Mouse (Mus musculus): ENCODE results near the gene Gm20388. TPM values are rescaled to one million over a fixed set of nuclear protein-coding genes. Genes with fewer than 3 reads are reported as not detected.

Gm20388 gene
- polyA plus RNA-seq, 1 experiment from 2014 or later, result not detected

DNA sequence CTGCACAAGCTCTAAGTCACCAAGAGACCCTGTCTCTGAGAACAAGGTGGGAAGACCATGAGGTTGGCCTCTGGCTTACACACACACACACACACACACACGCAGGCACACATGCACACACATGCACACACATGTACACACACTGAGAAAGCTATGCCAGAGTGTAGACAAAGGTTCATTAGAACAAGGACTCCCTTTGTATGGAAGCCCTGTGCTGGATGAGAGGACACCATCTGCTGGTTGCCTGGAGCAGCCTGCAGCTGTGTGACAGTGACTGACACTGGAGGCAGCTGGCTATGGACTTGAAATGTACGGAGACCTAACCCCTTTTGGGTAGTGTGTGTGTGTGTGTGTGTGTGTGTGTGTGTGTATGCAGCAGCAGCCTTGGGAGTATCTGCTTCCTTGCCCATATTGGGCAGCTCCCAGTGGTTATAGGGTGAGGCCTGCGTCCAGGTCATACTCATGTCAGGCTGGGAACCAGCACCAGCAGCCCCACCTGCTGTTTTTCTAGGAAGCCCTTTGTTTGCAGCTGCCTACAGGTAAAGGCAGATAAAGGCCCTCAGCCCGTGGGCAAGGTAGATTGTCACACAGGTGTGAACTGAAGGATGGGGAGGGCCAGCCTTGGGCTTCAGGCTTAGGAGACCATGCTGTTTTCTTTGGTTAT is 4376.0 kb downstream of the Gm20388 start:
- Histone ChIP-seq H3K36me3 (no peaks in the 10 kb centered on the region), H3K9me3 (no peaks in the 10 kb centered on the region), H3K4me1 (peaks cover 72% of the 10 kb centered on the region)

DNA sequence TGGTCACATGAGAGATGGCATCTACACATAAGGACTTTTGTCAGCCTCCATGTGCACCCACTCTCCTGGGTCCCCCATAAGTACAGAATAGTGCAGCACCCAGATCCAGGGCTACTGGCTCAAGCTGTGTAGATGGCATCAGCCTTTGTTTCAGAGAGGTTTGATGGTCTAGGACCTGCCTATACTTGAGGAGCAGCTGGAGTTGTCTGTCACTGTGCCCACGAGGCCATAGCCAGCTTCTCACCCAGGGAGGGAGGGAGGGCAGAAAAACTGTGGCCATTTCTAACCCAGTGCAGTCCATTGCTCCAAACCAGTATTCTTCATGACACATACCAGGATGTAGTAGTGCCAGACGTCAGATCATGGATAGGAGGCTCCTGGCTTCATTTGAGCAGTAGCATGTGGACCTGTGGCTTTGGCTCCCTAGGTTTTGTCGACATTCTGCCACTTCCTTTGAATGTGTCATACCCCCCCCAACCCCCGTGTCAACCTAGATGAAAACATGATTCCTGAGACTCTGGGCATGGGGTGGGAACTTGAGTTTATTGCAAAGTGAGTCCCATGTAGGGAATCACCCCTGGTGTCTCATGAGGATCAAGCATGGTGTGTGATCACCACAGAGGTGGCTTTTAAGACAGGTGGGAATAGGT is 4377.7 kb downstream of the Gm20388 start:
- H3K27ac ChIP-seq (replicated peaks), result no peak overlapping the region
- no peak overlapping the region for H3K4me2 ChIP-seq
- H3K27me3 ChIP-seq (replicated peaks), result no peaks in the 10 kb centered on the region
- H3K9ac ChIP-seq, result no peak overlapping the region
- H3K4me1 ChIP-seq, result peaks cover 65% of the 10 kb centered on the region
- no peaks in the 10 kb centered on the region for H3K9me3 ChIP-seq
- no peaks in the 10 kb centered on the region for H3K36me3 ChIP-seq
- ATAC-seq (ENCODE audit: extremely low read depth, insufficient number of reproducible peaks, low FRiP score, low TSS enrichment), result no peak
- H3K4me3 ChIP-seq, result no peak overlapping the region
- 67% methylated on average over 4 of the region's 4 CpGs for WGBS

More for the DNA sequence above, 4376.0 kb downstream of the Gm20388 start:
- Histone ChIP-seq H3K9ac (0 out of 2 replicates have a peak overlapping the region, but pooled peaks have one; percentile 37), H3K27me3 (replicated peaks) (no peaks in the 10 kb centered on the region), H3K4me3 (no peak overlapping the region), H3K4me2 (no peak overlapping the region), H3K27ac (replicated peaks) (no peak overlapping the region)
- ATAC-seq (ENCODE audit: extremely low read depth, insufficient number of reproducible peaks, low FRiP score, low TSS enrichment), result no peak
- 57% methylated on average over 4 of the region's 4 CpGs for WGBS

DNA sequence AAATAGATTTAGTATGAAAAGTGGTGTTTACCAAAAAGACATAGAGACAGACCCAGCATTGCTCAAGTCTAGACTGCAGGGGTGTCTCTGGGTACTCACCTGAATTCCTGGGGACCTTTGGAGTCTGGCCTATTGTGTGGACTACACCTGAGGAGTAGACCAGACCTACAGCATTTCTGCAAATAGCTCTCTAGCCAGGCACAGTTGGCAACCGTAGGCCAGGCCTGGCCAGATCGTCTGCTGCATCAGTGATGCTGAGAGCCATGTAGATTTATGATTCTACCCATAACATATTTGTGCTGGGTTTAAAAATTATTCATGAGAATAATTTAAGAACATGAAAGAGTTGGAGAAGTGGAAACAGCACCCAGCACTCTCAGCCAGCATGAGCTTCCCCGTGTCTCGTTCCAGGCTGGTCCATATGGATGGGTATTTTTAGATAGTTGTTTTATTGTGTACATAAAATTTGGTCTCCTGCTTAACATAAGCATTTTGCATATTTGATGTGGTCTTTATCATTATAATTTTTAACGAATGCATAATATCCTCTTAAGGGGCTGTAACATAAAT is 4378.9 kb downstream of the Gm20388 start:
- H3K9me3 ChIP-seq, result no peaks in the 10 kb centered on the region
- H3K4me2 ChIP-seq, result no peak overlapping the region
- H3K27ac ChIP-seq (replicated peaks), result no peak overlapping the region
- H3K27me3 ChIP-seq (replicated peaks), result no peaks in the 10 kb centered on the region
- peaks cover 65% of the 10 kb centered on the region for H3K4me1 ChIP-seq
- no peak for ATAC-seq (ENCODE audit: extremely low read depth, insufficient number of reproducible peaks, low FRiP score, low TSS enrichment)
- no peak overlapping the region for H3K4me3 ChIP-seq
- WGBS, result 87% methylated on average over 5 of the region's 5 CpGs
- no peak overlapping the region for H3K9ac ChIP-seq
- no peaks in the 10 kb centered on the region for H3K36me3 ChIP-seq

DNA sequence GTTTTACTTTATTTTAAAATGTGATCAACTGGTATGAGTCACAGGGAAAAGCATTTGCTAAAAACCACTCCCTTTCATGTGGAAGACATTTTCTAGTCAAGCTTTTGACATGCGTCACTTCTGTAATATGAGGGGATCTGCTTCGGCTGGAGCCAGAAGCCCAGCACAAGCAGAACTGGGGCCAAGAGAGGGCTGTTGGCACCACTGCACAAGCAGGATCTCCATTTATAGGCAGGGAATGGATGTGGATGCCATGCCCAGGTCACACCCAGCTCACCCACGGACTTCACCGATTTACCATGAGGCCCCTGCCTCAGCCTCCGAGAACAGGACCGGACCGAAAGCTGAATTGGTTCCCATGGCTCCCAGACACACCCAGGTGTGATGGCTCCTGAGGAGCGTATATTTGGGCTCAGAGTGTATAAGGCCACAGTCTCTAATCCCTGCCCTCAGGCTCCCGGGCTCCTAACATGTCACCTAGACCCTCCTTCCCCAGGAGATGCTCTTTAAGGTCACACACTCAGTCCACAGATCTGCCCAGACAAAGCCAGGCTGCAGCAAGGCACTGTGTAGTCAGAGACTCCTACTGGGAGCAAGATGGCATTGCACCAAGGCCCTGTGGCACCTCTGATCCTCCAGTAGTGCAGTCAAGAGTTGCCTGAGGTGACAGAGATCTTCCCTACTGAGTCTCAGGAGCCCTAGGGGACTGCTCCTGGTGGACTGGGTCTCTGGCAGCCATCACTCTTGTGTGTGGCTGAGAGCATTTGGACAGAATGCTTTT is 4380.5 kb downstream of the Gm20388 start:
- ATAC-seq (ENCODE audit: extremely low read depth, insufficient number of reproducible peaks, low FRiP score, low TSS enrichment), result no peak
- Histone ChIP-seq H3K27me3 (replicated peaks) (no peaks in the 10 kb centered on the region), H3K36me3 (peaks cover 5% of the 10 kb centered on the region), H3K4me3 (no peak overlapping the region), H3K4me2 (no peak overlapping the region), H3K4me1 (peaks cover 61% of the 10 kb centered on the region), H3K27ac (replicated peaks) (no peak overlapping the region), H3K9ac (no peak overlapping the region), H3K9me3 (no peaks in the 10 kb centered on the region)
- WGBS, result 83% methylated on average over 9 of the region's 9 CpGs

DNA sequence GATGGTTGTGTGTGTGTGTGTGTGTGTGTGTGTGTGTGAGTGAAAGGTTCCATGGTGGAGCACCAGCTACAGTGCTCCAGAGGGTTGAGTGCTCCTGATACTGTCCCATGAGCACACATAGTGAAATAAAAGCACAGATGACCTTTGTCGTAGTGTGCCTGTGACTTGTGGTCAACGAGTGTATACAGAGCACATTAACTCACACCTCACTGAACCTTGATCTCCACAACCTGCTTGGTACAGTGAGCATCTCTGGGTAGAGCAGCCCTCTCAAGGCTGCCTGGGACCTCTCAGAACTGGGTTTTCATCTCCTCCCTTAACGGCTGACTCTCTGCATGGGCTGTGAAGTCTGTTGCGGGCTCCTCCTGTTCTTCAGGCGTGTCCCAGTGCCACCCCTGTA is 4381.1 kb downstream of the Gm20388 start:
- Histone ChIP-seq H3K4me2 (no peak overlapping the region), H3K27me3 (replicated peaks) (no peaks in the 10 kb centered on the region), H3K27ac (replicated peaks) (no peak overlapping the region), H3K9ac (no peak overlapping the region), H3K9me3 (no peaks in the 10 kb centered on the region), H3K4me1 (peaks cover 55% of the 10 kb centered on the region), H3K36me3 (peaks cover 7% of the 10 kb centered on the region), H3K4me3 (no peak overlapping the region)
- 87% methylated on average over 5 of the region's 5 CpGs for WGBS
- no peak for ATAC-seq (ENCODE audit: extremely low read depth, insufficient number of reproducible peaks, low FRiP score, low TSS enrichment)

DNA sequence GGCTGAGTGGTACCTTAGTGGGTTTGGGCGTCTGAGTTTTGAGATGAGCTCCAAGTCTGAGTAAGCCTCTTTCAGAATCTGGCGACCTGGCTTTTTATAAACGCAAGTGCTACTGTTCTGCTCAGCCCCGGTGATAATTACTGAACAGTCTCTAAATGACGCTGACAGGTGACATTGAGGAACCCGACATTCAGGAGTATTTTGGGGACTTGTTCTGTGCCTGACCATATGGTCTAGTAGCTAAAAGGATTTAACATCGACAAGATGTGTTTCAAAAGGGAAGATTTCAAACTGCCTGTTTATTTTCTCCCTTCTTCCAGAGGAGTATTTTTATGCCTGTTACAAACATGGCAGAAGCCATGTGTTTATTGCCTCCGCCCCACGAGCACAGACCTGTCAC is 4382.3 kb downstream of the Gm20388 start:
- WGBS, result 73% methylated on average over 9 of the region's 9 CpGs
- no peak overlapping the region for H3K4me2 ChIP-seq
- H3K36me3 ChIP-seq, result peaks cover 16% of the 10 kb centered on the region
- no peak overlapping the region for H3K4me3 ChIP-seq
- peaks cover 42% of the 10 kb centered on the region for H3K4me1 ChIP-seq
- ATAC-seq (ENCODE audit: extremely low read depth, insufficient number of reproducible peaks, low FRiP score, low TSS enrichment), result no peak
- H3K27me3 ChIP-seq (replicated peaks), result no peaks in the 10 kb centered on the region
- H3K27ac ChIP-seq (replicated peaks), result 0 out of 2 replicates have a peak overlapping the region, but pooled peaks have one; percentile 75
- H3K9me3 ChIP-seq, result no peaks in the 10 kb centered on the region
- H3K9ac ChIP-seq, result no peak overlapping the region

DNA sequence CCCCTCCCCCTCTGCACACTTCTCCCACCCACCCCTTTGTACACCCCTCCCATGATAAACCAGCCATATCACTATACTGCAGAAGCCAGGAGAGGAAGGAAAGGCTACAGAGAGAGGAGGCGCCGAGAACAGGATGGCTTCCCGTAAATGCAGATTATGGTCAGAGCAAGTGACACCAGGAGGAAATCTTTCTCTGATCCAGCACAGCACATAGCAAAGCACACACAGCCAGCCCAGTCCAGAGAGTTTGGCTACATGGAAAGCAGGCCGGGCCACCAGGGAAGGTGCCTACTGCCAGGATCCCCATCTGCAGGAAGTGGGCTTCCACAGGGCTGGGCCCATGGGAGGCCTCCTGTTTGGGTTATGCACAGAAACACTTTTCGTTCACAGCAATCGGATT is 4383.8 kb downstream of the Gm20388 start:
- H3K9me3 ChIP-seq, result no peaks in the 10 kb centered on the region

DNA sequence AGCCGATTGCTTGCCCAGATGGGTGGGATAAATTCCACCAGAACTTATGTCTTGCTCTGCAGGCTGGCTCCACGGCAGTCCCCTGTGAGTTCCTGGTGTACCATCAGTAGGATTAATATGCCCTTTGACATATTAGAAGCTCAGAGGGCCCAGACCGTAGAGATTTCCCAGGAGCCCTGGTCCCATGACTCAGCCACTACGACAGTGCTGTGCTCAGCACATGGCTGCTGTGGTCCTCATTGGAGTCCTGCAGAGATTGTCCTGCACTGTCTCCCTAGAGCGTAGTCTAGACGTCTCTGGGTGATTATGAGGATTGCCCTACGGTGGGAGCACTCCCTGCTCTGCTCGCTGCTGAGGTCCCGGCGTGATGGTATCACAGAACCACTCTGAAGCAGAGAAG is 4384.3 kb downstream of the Gm20388 start:
- Histone ChIP-seq H3K9ac (no peak overlapping the region), H3K36me3 (peaks cover 17% of the 10 kb centered on the region), H3K4me1 (peaks cover 39% of the 10 kb centered on the region), H3K27me3 (replicated peaks) (no peaks in the 10 kb centered on the region), H3K4me2 (0 out of 2 replicates have a peak overlapping the region, but pooled peaks have one; percentile 21), H3K4me3 (no peak overlapping the region), H3K27ac (replicated peaks) (peak overlapping the region; percentile 75), H3K9me3 (no peaks in the 10 kb centered on the region)
- 48% methylated on average over 10 of the region's 10 CpGs for WGBS
- no peak for ATAC-seq (ENCODE audit: extremely low read depth, insufficient number of reproducible peaks, low FRiP score, low TSS enrichment)

More for the DNA sequence above, 4383.8 kb downstream of the Gm20388 start:
- H3K9ac ChIP-seq, result peak overlapping the region; percentile 37; the same call in 1 of the 2 replicates
- H3K36me3 ChIP-seq, result peaks cover 17% of the 10 kb centered on the region
- peaks cover 39% of the 10 kb centered on the region for H3K4me1 ChIP-seq
- H3K4me2 ChIP-seq, result peak overlapping the region; percentile 21; the same call in 1 of the 2 replicates
- no peaks in the 10 kb centered on the region for H3K27me3 ChIP-seq (replicated peaks)
- peak overlapping the region; percentile 75 for H3K27ac ChIP-seq (replicated peaks)
- WGBS, result 56% methylated on average over 6 of the region's 6 CpGs
- ATAC-seq (ENCODE audit: extremely low read depth, insufficient number of reproducible peaks, low FRiP score, low TSS enrichment), result 0 out of 2 replicates have a peak, but pooled peaks have one; percentile 34
- H3K4me3 ChIP-seq, result no peak overlapping the region

DNA sequence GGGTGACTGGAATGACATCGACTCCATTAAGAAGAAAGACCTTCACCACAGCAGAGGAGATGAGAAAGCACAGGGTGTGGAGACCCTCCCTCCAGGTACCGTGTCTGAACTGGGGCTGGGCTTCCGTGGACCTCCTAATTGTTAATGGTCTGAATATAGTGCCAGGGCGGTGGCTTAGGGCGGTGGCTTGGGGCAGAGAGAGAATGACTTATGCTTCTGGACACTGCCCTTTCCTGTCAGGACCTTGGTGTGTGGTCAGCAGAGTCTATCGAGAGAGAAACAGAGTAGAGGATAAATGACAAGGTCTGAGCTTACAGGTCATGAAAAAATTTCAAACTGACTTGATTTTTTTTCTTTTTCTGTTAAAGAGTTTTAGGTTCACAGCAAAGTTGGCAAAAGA is 4384.7 kb downstream of the Gm20388 start:
- ATAC-seq (ENCODE audit: extremely low read depth, insufficient number of reproducible peaks, low FRiP score, low TSS enrichment), result no peak
- peaks cover 17% of the 10 kb centered on the region for H3K36me3 ChIP-seq
- 80% methylated on average over 6 of the region's 6 CpGs for WGBS

DNA sequence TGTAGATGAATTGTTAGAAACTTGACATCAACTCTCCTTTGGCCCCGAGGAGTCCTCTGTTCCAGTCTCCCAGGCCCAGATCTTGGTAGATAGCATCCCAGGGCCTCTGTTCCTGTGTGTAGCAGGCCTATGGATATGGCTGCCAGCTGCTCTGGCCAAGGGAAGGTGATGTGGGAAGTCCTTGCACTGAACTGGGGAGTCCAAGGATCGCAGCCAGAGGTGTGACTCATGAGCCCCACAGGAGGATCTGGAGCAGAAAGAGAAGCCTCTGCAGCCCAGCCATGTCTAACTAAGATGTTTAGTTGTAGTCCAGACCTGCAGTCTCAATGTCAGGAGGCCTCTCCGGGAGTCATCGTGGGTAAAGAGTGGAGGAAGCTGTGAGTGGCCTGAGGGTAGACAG is 4390.9 kb downstream of the Gm20388 start:
- Histone ChIP-seq H3K4me1 (peaks cover 52% of the 10 kb centered on the region), H3K36me3 (peaks cover 21% of the 10 kb centered on the region), H3K27me3 (replicated peaks) (no peaks in the 10 kb centered on the region), H3K4me3 (no peak overlapping the region), H3K27ac (replicated peaks) (no peak overlapping the region), H3K9me3 (no peaks in the 10 kb centered on the region), H3K4me2 (no peak overlapping the region), H3K9ac (no peak overlapping the region)
- 74% methylated on average over 4 of the region's 4 CpGs for WGBS
- no peak for ATAC-seq (ENCODE audit: extremely low read depth, insufficient number of reproducible peaks, low FRiP score, low TSS enrichment)

More for the DNA sequence above, 4384.7 kb downstream of the Gm20388 start:
- Histone ChIP-seq H3K4me3 (no peak overlapping the region), H3K4me1 (peaks cover 42% of the 10 kb centered on the region), H3K9ac (no peak overlapping the region), H3K27ac (replicated peaks) (peak overlapping the region; percentile 75), H3K27me3 (replicated peaks) (no peaks in the 10 kb centered on the region), H3K4me2 (no peak overlapping the region), H3K9me3 (no peaks in the 10 kb centered on the region)

DNA sequence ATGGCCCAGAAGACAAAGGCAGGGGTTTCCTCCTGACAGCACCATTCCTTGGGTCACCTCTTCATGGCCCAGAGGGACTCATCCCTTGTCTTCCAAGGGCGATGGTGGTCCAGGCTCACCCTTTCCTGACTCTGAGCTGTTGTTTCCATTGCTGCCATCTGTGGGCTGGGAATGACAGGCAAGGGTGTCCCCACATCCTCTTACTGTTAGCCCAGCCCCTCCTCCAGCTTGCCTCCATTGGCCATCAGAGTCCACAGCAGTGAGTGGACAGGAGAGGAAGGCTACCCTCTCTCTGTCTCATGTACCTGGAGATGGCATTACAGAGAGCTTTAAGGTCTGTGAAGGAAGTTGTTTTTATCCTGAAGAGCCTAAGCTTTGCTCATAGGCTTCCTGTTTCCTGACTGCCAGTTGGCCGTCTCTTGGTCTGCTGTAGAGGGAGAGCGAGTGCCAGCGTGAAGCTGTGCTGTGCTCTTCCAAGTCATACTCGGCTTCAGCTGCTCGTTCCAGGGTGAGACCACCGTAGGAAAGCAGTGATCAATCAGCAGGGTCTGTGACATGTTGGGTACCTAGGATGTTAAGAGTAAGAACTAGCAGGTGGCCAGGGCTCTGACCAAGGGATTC is 4391.4 kb downstream of the Gm20388 start:
- WGBS, result 76% methylated on average over 7 of the region's 7 CpGs
- no peak overlapping the region for H3K4me3 ChIP-seq
- no peak overlapping the region for H3K9ac ChIP-seq
- ATAC-seq (ENCODE audit: extremely low read depth, insufficient number of reproducible peaks, low FRiP score, low TSS enrichment), result no peak
- H3K36me3 ChIP-seq, result peaks cover 22% of the 10 kb centered on the region
- H3K27ac ChIP-seq (replicated peaks), result no peak overlapping the region
- H3K27me3 ChIP-seq (replicated peaks), result no peaks in the 10 kb centered on the region
- peaks cover 58% of the 10 kb centered on the region for H3K4me1 ChIP-seq
- no peaks in the 10 kb centered on the region for H3K9me3 ChIP-seq
- no peak overlapping the region for H3K4me2 ChIP-seq

All from heart, embryonic 13.5 days (tissue).